Mouse (Mus musculus): ENCODE measurements around the gene Csnka2ip. TPM values are rescaled to one million over a fixed set of nuclear protein-coding genes. Genes with fewer than 3 reads are reported as not detected.

The Csnka2ip gene
- polyA plus RNA-seq, 1 experiment = not detected

- no peak overlapping the region for H3K4me3 ChIP-seq (ENCODE audit: insufficient read depth, low read depth, low read length)
- H3K4me1 ChIP-seq (ENCODE audit: control insufficient read depth, insufficient read depth, insufficient read length, low read length) = no peaks in the 10 kb centered on the region
- no peak overlapping the region for H3K27ac ChIP-seq (replicated peaks; ENCODE audit: low read depth, low read length)
These were observed 78.1 kb downstream of the Csnka2ip start for GRCm38 (mm10) chr16:64524051-64524645.

- no peak overlapping the region for H3K4me3 ChIP-seq (ENCODE audit: insufficient read depth, low read depth, low read length)
- H3K27ac ChIP-seq (replicated peaks; ENCODE audit: low read depth, low read length) = no peak overlapping the region
- H3K4me1 ChIP-seq (ENCODE audit: control insufficient read depth, insufficient read depth, insufficient read length, low read length) = no peaks in the 10 kb centered on the region
These were observed 88.8 kb downstream of the Csnka2ip start for GRCm38 (mm10) chr16:64513423-64513822.

Other genes starting within 250 kb of the Csnka2ip start
- gene 4930453N24Rik, start 168.8 kb upstream of the Csnka2ip start, polyA plus RNA-seq (2012; ENCODE audit: insufficient read depth, insufficient read length, missing spikeins) = 47.2 and 54.3 TPM in 2 replicates
- 4.7 and 6.2 TPM in 2 replicates for gene Zfp654, start 249.2 kb upstream of the Csnka2ip start, polyA plus RNA-seq (2012; ENCODE audit: insufficient read depth, insufficient read length, missing spikeins)
- 36.9 and 40.2 TPM in 2 replicates for gene Cggbp1, start 249.6 kb upstream of the Csnka2ip start, polyA plus RNA-seq (2012; ENCODE audit: insufficient read depth, insufficient read length, missing spikeins)

All from brown adipose tissue, adult 24 weeks (tissue).